Mouse (Mus musculus) B cell, adult 67 days (primary cell): ENCODE results near the gene Cyp4f37. TPM values are rescaled to one million over a fixed set of nuclear protein-coding genes. Genes with fewer than 3 reads are reported as not detected.

ENCODE experiments used
- total RNA-seq, 2 experiments: library from RNA; stranded (reverse); gene quantifications; 4 replicates each; pipeline ENCODE4 v1.2.4; 2023

The Cyp4f37 gene
- total RNA-seq: not detected

DNA sequence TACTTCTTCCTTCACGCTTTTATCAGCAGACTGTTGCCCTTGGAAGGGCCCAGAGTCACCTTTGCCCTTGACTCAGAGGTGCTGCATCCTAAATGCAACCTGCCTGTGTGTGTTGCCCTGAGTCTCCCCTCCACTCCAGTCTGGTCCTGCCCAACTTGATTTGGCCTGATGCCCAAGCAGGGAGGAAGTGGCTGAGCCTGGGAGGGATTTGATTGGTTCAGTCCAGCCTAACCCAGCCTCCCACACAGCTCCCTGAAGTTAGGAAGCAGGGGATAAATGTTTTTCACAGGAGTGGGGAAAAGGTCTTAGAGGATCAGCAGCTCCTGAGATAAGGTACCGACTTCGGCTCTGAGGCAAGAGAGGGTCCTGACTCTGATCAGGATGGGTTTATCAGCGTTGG, at the start of gene Cyp4f37:
Gene Cyp4f37 (plus strand): TSS at position 292 of the 400 bp plus-strand sequence.

DNA sequence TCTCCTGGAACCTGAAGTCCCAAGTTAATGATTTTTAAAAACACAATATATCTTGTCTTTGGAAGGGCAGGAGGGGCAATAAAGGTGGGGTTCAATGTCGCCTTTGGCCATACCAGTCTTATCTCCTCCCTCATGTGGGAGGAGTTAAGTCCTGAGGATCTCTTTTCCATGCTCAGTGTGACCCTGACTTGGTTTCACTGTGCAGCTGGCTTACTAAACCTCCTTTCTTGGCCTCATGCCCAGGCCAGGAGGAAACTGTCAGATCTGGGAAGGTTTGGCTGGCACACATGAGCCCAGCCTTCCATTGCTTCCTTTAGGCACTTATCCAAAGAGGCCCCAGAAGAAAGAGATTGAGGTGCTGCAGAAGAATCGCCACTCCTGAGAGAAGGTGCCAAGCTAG, 37.6 kb downstream of the Cyp4f37 start, which contains the start of gene Cyp4f40:
Gene Cyp4f40 (plus strand): TSS at position 189 of the 400 bp plus-strand sequence.

DNA sequence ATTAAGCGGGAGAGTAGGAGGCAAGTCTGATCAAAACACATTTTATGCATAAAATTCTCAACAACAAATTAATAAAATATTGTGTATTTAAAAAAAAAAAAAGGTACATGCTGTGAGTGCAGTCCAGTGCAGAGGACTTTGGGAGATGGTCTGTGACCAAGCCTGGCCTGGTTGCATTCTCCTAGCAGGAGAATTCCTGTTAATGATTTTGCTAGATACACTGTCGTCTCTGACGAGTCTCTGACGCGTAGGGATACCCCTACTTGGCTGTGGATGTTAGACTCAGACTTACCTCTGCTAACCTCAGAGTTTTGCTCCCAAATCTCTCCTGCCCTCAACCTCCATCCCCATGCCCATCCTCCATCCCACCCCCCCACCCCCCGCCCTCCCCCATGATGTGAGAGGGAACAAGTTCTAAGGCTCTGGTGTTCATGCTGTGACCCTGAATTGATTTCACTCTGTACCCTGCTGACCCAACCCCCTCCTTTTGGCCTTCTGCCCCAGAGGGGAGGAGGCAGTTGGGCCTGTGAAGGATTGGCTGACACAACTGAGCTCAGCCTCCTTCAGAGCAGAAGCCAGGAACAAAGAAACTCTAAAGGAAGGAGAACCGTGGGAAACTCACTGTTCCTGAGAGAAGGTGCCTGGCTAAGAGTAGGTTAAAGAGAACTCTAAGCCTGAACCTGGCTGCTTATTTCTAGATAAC, 64.1 kb downstream of the Cyp4f37 start, which contains the start of gene Cyp4f15:
Gene Cyp4f15 (plus strand): TSS at position 580 of the 703 bp plus-strand sequence.

Other genes starting within 250 kb of the Cyp4f37 start
- gene Wiz, start 231.9 kb upstream of the Cyp4f37 start, total RNA-seq: 10 to 100 TPM; 39.2 to 41.5 TPM
- gene Rasal3, start 217.7 kb upstream of the Cyp4f37 start, total RNA-seq: 100 to 1,000 TPM; 340 to 356 TPM
- 10 to 100 TPM; 35.9 to 45.0 TPM for gene Pglyrp2, start 197.1 kb upstream of the Cyp4f37 start, total RNA-seq
- not detected for gene Cyp4f39, start 168.6 kb upstream of the Cyp4f37 start, total RNA-seq
- gene Cyp4f17, start 115.3 kb upstream of the Cyp4f37 start, total RNA-seq: under 1 TPM; 0.23 to 0.36 TPM
- 1 to 10 TPM; 2.2 to 4.1 TPM for gene Cyp4f16, start 84.8 kb upstream of the Cyp4f37 start, total RNA-seq
- not detected for gene Cyp4f40, start 37.6 kb downstream of the Cyp4f37 start, total RNA-seq
- not detected for gene Cyp4f15, start 64.3 kb downstream of the Cyp4f37 start, total RNA-seq
- gene Zfp871, start 167.0 kb downstream of the Cyp4f37 start, total RNA-seq: 10 to 100 TPM; 85.0 to 90.4 TPM
- under 1 TPM; 0.20 to 0.44 TPM for gene Zfp811, start 188.6 kb downstream of the Cyp4f37 start, total RNA-seq
- gene Zfp799, start 209.0 kb downstream of the Cyp4f37 start, total RNA-seq: 10 to 100 TPM in 1 of 2 experiments, 1 to 10 TPM in 1; 9.0 to 10.3 TPM